Mouse (Mus musculus) heart, postnatal 0 days (tissue): ENCODE results near the gene Mnat1. TPM values are rescaled to one million over a fixed set of nuclear protein-coding genes. Genes with fewer than 3 reads are reported as not detected.
"Not testable (repeated sequence)": the region's sequence is repeated elsewhere in the genome, so short reads cannot be mapped to it uniquely, and the experiment has no call there.

Experiments used
- ATAC-seq: fragments of 200-750 bp; cut with Nextera tagmentation; 2 replicates; pipeline ENCODE4 v1.8.0; 2017; ENCODE audit warnings: low read depth, moderate number of reproducible peaks, moderate library complexity; ENCODE audit not compliant: insufficient read depth
- DNase-seq: peaks from one replicate; pipeline ENCODE4 v3.0.0-alpha.2; 2016; ENCODE audit warnings: low spot score
- H3K27ac ChIP-seq: fragments of 300-500 bp; sonication (generic); 2 replicates; pipeline ENCODE4 v1.5.1; 2014; ENCODE audit warnings: low read depth, mild to moderate bottlenecking
- H3K27me3 ChIP-seq: fragments of 300-500 bp; sonication (generic); 2 replicates; pipeline ENCODE4 v1.6.1; 2014; ENCODE audit warnings: low read length, mixed read lengths; ENCODE audit not compliant: control insufficient read depth, insufficient read depth
- H3K36me3 ChIP-seq: fragments of 300-500 bp; sonication (generic); replicated peaks from 2 replicates; pipeline ENCODE4 v1.6.1; 2014; ENCODE audit warnings: low read length, mixed read lengths; ENCODE audit not compliant: control insufficient read depth, insufficient read depth
- H3K4me1 ChIP-seq: fragments of 300-500 bp; sonication (generic); 2 replicates; pipeline ENCODE4 v1.6.1; 2014; ENCODE audit warnings: antibody characterized with exemption; ENCODE audit not compliant: control insufficient read depth, insufficient read depth
- H3K4me2 ChIP-seq: fragments of 300-500 bp; sonication (generic); 2 replicates; pipeline ENCODE4 v1.6.1; 2014; ENCODE audit warnings: low read depth, mild to moderate bottlenecking, low read length, moderate library complexity
- H3K4me3 ChIP-seq: fragments of 300-500 bp; sonication (generic); 2 replicates; pipeline ENCODE4 v1.5.1; 2014; ENCODE audit warnings: low read depth, low read length
- H3K9ac ChIP-seq: fragments of 300-500 bp; sonication (generic); replicated peaks from 2 replicates; pipeline ENCODE4 v1.6.1; 2014; ENCODE audit warnings: low read depth, low read length, mixed read lengths
- H3K9me3 ChIP-seq: fragments of 300-500 bp; sonication (generic); replicated peaks from 2 replicates; pipeline ENCODE4 v1.6.1; 2016; ENCODE audit warnings: low read length; ENCODE audit not compliant: control insufficient read depth
- CTCF ChIP-seq: IDR thresholded peaks from 2 replicates; pipeline ENCODE4 v1.5.1; 2016; ENCODE audit warnings: antibody characterized with exemption, control low read depth, low read depth
- EP300 ChIP-seq: IDR thresholded peaks from 2 replicates; pipeline ENCODE4 v1.6.1; 2016; ENCODE audit warnings: antibody characterized with exemption, low read depth
- WGBS: fragments of 180-500 bp; shearing (Covaris S2); extraction: QIAGEN DNeasy Blood & Tissue Kit; methylation state at CpG from one replicate; pipeline ENCODE4 v1.1.7; 2014; 5-methylcytosine and 5-hydroxymethylcytosine counted together
- polyA plus RNA-seq: library from polyadenylated mRNA; unstranded; fragments of >200 nt; fragmentation: Nextera tagmentation; extraction: Ambion mirVana; gene quantifications from 2 replicates; pipeline ENCODE4 v1.2.1, GENCODE M21; 2015
- total RNA-seq: library from RNA; depleted of rRNA; stranded (reverse); fragments of >200 nt; gene quantifications from 2 replicates; pipeline ENCODE4 v1.2.3, GENCODE M21; 2014; ENCODE audit warnings: low replicate concordance

Mnat1 gene
- total and polyA plus RNA-seq, 2 experiments from 2014 or later, result 11.1 to 20.7 TPM

GRCm38 (mm10) chr12:73088500-73088899 is 35.0 kb upstream of the Mnat1 start:
- TF ChIP-seq CTCF (no peak), EP300 (no peak)
- DNase-seq, result no peak
- Histone ChIP-seq H3K4me2 (no peak overlapping the region), H3K4me1 (no peaks in the 10 kb centered on the region), H3K27ac (no peak overlapping the region), H3K4me3 (no peak overlapping the region), H3K9ac (no peak overlapping the region), H3K27me3 (no peaks in the 10 kb centered on the region), H3K36me3 (no peaks in the 10 kb centered on the region), H3K9me3 (no peaks in the 10 kb centered on the region)
- WGBS, result 67% methylated on average over 5 of the region's 5 CpGs
- ATAC-seq, result no peak

GRCm38 (mm10) chr12:73088911-73089310 is 34.6 kb upstream of the Mnat1 start:
- Histone ChIP-seq H3K9ac (no peak overlapping the region), H3K4me1 (no peaks in the 10 kb centered on the region), H3K27ac (no peak overlapping the region), H3K9me3 (no peaks in the 10 kb centered on the region), H3K4me2 (no peak overlapping the region), H3K36me3 (no peaks in the 10 kb centered on the region), H3K27me3 (no peaks in the 10 kb centered on the region), H3K4me3 (no peak overlapping the region)
- 55% methylated on average over 5 of the region's 5 CpGs for WGBS
- ATAC-seq (no peak), DNase-seq (no peak)
- TF ChIP-seq EP300 (no peak), CTCF (no peak)

- Histone ChIP-seq H3K9me3 (no peaks in the 10 kb centered on the region), H3K36me3 (no peaks in the 10 kb centered on the region), H3K9ac (no peak overlapping the region), H3K4me2 (no peak overlapping the region), H3K27me3 (no peaks in the 10 kb centered on the region), H3K4me3 (no peak overlapping the region), H3K4me1 (no peaks in the 10 kb centered on the region), H3K27ac (no peak overlapping the region)
- no peak for DNase-seq
- 67% methylated on average over 7 of the region's 7 CpGs for WGBS
- no peak for ATAC-seq
- no peak for TF ChIP-seq EP300
- TF ChIP-seq CTCF, result no peak
These were observed 32.7 kb upstream of the Mnat1 start for GRCm38 (mm10) chr12:73090672-73091335.

- no peaks in the 10 kb centered on the region for H3K27me3 ChIP-seq
- H3K4me2 ChIP-seq, result no peak overlapping the region
- ATAC-seq, result no peak
- no peaks in the 10 kb centered on the region for H3K36me3 ChIP-seq
- no peaks in the 10 kb centered on the region for H3K9me3 ChIP-seq
- no peaks in the 10 kb centered on the region for H3K4me1 ChIP-seq
- 95% methylated on average over 2 of the region's 2 CpGs for WGBS
- no peak for TF ChIP-seq CTCF
- TF ChIP-seq EP300, result no peak
- no peak overlapping the region for H3K4me3 ChIP-seq
- no peak overlapping the region for H3K27ac ChIP-seq
- no peak overlapping the region for H3K9ac ChIP-seq
- no peak for DNase-seq
These were observed 29.3 kb upstream of the Mnat1 start for GRCm38 (mm10) chr12:73094189-73094588.

- no peak overlapping the region for H3K4me3 ChIP-seq
- TF ChIP-seq EP300 (no peak), CTCF (no peak)
These were observed 28.9 kb upstream of the Mnat1 start for GRCm38 (mm10) chr12:73094605-73095004.

GRCm38 (mm10) chr12:73096177-73096576 is 27.3 kb upstream of the Mnat1 start:
- H3K9ac ChIP-seq, H3K27me3 ChIP-seq, H3K36me3 ChIP-seq, H3K4me1 ChIP-seq, H3K9me3 ChIP-seq, H3K4me3 ChIP-seq, ATAC-seq, H3K4me2 ChIP-seq, DNase-seq, H3K27ac ChIP-seq: not testable (repeated sequence)
- WGBS, result 82% methylated on average over 5 of the region's 5 CpGs

More at GRCm38 (mm10) chr12:73094605-73095004, 28.9 kb upstream of the Mnat1 start:
- Histone ChIP-seq H3K9ac (no peak overlapping the region), H3K9me3 (no peaks in the 10 kb centered on the region), H3K27ac (no peak overlapping the region), H3K36me3 (no peaks in the 10 kb centered on the region), H3K4me2 (no peak overlapping the region), H3K27me3 (no peaks in the 10 kb centered on the region), H3K4me1 (no peaks in the 10 kb centered on the region)
- no peak for ATAC-seq
- DNase-seq, result no peak
- 50% methylated on average over 2 of the region's 2 CpGs for WGBS
